Mouse (Mus musculus) adrenal gland, postnatal 36 days (tissue): ENCODE data around the gene Klhl15. TPM values are rescaled to one million over a fixed set of nuclear protein-coding genes. Genes with fewer than 3 reads are reported as not detected.
A peak's percentile ranks its signal among the peaks of the same experiment; 100 is the strongest.

Source experiments
- DNase-seq, 2 experiments: peaks; one replicate each; pipeline ENCODE4 v3.0.0; 2021; ENCODE audit warnings: mixed read lengths in 1 of 2
- long read RNA-seq, 2 experiments: library from polyadenylated mRNA; stranded (forward); transcript quantifications; one replicate each; pipeline ENCODE4 v2.0.0; 2021; ENCODE audit warnings: borderline sequencing depth in 2 of 2
- microRNA-seq: library from miRNA; unstranded; fragments of <30 nt; microRNA quantifications from one replicate; pipeline ENCODE4 v1.2.0, GENCODE M21; 2021
- total RNA-seq, 2 experiments: library from RNA; stranded (reverse); gene quantifications; 2 replicates each; pipeline ENCODE4 v1.2.3; 2021

The Klhl15 gene
- 10 to 100 TPM; 19.0 to 20.4 TPM for total RNA-seq
- long read RNA-seq, experiment 1, partial matches to known transcripts: 0 of 3 reads
- long read RNA-seq, experiment 1, other reads (novel, unspliced or antisense): 2 of 3 reads
- long read RNA-seq, experiment 2, partial matches to known transcripts: 0 of 2 reads
- long read RNA-seq, experiment 2, other reads (novel, unspliced or antisense): 2 of 2 reads

DNA sequence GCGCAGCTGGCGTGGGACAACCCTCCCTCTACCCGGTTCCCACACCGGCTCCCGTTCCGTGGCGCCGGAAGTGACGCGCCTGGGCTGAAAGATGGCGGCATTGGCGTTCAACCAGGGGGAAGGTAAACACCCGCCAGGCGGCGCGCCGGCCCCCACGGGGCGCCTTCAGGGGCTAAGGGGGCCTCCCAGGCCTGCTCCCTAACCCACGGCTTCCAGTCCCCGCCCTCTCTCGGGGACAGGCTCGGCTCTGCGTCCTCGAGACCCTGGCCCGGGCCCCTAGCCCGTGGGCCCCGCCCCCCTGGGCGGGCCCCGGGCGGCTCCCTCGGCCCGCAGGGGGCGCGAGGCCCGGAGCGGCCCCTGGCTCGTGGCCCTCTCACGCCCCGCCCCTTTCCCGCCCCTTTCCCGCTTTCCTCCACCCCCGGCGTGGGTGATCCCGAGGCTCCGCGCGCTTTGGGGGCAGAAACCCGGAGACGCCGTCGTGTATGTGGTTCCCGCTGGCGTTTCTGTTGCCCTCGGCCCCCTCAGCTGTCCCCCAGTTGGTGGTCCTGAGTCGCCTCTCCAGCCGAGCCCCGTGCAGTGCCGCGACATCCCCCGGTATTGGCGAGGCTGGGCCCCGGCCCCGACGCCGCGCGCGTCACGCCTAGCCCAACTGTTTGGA, at the start of gene Klhl15:
Klhl15 (plus strand) TSS at position 68 of the 658 bp plus-strand sequence.
- peak; percentile 86 to 88 for DNase-seq

DNA sequence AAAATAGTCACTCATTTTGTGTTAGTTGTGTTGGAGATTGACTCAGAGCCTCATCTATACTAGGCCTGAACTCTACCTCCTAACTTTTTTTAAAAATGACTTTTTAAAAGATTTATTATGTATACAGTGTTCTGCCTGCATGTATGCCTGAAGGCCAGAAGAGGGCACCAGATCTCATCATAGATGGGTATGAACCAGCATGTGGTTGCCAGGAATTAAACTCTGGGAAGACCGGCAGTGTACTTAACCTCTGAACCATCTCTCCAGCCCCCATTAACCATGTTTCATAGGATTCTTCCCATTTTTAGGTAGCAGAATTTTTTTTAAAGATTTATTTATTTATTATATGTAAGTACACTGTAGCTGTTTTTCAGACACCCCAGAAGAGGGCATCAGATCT, 49.2 kb upstream of the Klhl15 start:
- peak in 1 of 2 experiments; percentile 6 for DNase-seq

DNA sequence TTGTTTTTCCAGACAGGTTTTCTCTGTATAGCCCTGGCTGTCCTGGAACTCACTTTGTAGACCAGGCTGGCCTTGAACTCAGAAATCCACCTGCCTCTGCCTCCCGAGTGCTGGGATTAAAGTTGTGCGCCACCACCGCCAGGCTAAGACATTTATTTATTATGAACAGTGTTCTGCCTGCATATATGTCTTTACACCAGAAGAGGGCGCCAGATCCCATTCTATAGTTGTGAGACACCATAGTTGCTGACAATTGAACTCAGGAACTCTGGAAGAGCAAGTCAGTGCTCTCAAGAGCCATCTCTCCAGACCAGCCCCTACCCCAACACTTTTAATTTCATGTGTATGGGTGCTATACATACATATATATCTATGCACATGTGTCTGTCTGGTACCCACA, 40.5 kb upstream of the Klhl15 start:
- peak; percentile 7 to 13 for DNase-seq

DNA sequence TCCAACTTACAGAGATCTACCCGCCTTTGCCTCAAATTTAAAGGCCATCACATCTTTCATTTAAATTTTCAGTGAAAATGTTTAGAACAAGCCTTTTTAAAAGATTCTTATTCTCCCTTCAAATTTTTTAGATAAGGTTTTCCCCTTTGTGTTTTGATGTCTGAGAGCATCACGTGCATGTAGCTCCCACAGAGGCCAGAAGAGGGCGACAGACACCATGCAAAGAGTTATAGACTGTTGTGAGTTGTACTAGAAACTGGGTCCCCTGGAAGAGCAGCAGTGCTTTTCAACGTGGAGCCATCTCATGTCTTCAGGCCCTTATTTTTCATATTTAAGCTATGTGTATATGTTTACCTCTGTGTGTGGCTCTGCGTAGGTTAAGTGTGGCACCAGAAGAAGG, 36.6 kb upstream of the Klhl15 start:
- DNase-seq: peak in 1 of 2 experiments; percentile 51

DNA sequence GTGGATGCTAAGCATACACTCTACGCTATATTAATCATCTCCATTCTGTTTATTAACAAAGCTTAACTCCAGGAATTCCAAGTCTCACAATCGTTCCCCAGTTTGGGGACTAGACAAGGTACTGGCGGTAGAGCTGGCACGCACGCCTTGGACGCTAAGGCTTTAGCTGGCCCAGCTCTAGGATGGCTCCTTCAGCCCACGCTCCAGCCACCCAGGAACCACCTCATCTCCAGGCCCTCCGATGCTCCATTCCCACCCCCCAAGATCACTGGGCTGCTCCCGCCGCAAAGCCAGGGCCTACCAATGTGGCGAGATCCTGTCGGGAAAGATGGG, 22.2 kb upstream of the Klhl15 start:
- DNase-seq: no peak

DNA sequence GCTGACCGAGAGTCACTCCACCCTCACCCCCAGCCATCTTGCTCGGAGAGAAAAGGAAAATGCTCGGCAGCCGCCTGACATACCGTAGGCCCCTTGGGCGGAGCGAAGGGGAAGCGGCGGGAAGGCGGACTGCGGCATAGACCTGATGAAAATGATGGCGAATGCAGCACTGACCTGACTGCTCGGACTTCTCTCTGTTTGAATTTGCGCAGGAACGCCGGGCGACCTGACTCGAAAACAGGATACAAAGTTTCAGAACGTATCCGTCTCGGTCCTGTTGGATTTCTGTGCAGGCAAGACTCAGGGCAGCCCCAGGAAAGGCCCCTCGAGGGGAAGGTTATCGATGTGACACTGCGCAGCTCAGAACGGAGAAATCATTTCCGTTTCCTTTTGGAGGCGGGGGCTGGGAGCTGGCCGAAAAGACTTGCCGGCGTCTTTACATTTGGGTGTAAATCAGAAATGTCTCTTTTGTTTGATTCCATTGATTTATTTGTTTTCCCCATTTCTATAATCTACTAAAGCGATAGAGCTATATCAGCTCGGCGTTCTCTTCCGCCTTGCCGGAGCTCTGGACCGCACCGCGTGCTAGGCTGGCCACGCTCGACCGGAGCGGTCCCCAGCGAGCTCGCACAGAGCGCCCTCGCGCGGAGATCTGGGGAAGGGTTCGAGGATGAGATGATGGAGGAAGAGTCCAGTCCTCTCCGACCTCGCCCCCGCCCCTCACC, 21.6 kb upstream of the Klhl15 start, which contains the start of gene Eif2s3x:
Eif2s3x (minus strand) TSS at position 266 of the 725 bp plus-strand sequence.
- peak; percentile 84 to 90 for DNase-seq

DNA sequence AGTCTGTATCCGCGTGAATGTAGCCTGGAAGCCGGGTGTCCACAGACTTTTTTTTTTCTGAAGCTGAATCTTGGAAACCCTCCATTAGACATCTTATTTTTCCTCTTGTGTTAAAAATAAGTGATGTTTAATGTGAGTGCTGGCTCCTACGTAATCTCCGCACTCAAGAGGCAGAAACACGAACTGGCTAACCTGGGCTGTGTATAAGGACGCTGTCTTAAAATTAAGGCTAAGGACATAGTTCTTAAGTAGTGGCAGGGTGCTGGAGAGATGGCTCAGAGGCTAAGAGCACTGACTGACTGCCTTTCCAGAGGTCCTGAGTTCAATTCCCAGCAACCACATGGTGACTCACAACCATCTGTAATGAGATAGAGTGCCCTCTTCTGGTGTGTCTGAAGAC, 21.0 kb upstream of the Klhl15 start:
- no peak for DNase-seq

DNA sequence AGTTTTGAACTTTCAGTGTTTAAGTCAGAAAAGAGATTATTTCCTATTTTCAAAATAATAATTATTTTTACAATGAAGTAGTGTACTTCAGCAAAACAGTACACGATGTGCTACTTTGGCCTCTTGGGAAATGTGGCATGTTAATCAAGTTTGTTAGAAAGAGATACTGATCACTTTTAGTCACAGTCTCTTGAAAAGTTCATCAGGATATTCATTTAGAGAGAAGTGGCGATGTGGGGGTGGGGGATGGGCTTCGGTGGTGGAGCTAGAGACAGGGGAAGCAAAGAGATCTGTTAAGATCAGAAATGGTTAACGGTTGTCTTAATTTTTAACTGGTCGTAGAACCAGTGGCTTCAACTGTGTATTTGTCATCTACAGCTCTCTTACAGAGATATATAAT, 967 bp upstream of the Klhl15 start:
- peak in 1 of 2 experiments; percentile 12 for DNase-seq

DNA sequence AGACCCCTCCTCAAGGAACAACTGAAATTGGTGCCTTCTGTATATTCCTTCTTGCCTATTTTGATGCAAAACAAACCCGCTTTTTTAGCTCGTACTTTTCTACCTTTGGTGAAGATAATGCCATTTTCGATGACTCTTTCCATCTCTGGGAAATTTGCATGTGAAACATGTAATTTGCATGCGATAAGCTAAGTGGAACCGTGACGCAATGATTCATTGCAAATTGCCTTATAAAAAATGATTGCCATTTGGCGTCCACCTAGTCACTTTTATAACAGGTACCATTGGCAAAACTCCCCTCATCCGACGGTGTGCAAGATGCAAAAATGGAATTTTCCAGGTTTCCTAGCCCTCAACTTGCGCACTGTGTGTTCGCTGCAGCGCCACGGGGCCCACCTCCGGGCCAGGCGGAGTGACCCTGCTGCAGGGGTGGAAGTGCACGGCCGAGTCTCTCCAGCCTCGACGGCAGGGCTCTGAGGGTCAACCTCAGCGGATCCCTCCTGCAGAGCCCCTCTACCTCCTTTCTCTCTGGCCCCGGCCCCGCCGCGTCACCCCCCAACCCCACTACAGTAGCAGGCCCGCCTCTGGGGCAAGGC, 365 bp upstream of the Klhl15 start:
- no peak for DNase-seq

DNA sequence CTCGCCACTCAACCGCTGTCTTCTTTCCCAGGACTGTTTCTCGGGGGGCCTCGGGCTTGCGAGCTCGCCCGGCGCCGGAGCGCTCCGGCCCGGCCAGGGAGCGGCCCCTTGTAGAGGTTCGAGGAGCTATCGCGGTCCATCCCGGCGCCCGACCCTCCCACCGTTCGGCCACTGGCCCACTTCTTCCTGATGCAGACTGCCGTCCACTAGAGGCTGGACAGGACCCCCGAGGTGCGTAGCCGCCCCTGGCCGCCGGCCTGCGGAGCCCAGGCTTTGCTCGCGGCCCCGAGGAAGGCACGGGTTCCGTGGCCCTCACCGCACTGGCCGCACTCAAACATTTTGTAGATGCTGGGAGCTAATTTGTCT, 774 bp downstream of the Klhl15 start:
- DNase-seq: peak in 1 of 2 experiments; percentile 20

DNA sequence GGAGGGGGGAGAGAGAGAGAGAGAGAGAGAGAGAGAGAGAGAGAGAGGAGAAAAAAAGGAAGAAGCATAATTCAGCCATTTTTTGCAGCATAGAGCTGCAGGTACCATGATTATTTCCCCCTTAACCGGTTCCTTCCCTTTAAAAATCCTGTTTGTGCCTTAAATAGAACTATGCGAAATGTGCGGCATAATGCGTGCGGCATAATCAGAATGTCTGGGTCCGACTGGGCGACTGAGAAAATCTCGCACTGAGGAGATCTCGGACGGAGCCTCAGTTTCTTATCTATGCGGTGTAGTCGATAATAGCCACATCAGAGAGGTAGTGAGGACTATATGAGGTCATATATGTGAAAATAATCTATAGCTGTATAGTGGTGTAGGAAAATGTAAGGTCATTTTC, 1.2 kb downstream of the Klhl15 start:
- no peak for DNase-seq

DNA sequence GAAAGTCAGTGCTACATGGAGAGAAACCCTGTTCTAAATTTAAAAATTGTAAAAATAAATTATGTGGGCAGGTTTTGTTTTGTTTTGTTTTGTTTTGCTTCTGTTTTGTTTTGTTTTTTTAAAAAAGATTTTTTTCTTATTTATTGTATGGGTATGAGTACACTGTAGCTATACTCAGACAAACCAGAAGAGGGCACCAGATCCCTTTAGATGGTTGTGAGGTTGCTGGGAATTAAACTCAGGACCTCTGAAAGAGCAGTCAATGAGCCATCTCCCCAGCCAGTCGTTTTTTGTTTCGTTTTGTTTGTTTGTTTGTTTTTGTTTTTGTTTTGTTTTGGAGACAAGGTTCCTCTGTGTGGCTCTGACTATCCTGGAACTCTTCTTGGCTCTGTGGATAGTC, 54.5 kb downstream of the Klhl15 start:
- DNase-seq: peak; percentile 4 to 49

DNA sequence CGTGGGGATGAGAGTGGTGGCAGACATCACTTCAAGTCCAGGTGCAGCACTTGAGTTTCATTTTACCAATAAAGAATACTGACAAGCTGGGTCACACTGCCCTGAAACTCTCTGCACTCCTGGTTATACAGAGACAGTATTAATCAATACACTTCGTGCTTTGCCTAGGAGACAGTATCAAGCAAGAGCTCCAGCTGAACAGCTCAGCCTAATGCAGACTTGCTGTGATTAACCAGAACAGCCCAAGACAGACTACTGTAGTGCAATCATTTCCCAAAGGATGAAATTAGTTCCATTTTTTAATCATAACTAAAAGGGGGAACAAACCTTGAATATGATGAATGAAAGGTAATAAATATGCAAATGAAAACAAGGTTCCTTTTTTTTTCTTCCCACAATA, 68.5 kb downstream of the Klhl15 start:
- no peak for DNase-seq

DNA sequence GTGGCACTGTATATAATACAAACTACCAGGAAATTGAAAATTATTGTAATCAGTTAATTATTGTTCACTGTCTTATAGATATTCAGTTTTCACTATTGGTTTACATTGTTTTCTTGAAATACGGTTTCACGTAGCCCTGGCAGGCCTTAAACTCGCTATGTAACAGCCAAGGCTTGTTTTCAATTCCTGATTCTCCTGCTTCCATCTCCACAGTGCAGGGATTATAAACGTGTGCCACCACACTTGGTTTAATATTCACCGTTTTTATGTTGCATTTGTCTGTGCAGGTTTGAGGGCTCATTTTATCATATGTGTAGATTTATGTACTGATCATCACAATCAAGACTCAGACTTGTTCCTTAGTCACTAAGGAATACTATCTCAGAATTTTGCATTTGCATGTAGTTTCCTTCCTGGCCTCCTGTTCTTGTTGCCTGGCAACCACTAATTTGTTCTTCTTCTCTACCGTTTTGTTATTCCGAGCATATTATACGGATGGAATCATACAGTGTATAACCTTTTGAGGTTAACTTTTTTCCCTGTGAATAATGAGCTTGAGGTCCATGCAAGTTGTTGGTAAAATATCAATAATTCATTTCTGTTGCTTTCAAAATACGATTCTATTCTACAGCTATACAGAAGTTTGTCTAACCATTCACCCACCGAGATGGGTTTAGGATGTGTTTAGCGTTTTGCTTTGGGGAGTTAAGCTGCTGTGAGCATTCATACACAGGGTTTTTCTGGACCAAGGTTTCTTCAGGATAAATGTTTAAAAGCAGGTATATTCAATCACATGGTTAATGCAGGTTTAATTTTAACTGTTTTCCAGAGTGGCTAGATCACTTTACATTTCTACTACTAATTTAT, 86.9 kb downstream of the Klhl15 start:
- DNase-seq: no peak

Small RNAs within 50 kb of the gene (microRNA-seq; reads per million reads assigned to microRNA genes)
- not detected for gene Mir7673

Other genes starting within 250 kb of the Klhl15 start
- 10 to 100 TPM; 32.3 to 36.2 TPM for gene Zfx, start 110.9 kb upstream of the Klhl15 start, total RNA-seq
- 100 to 1,000 TPM; 154 to 213 TPM for gene Eif2s3x, start 21.7 kb upstream of the Klhl15 start, total RNA-seq
- gene Fam90a1b, start 132.2 kb downstream of the Klhl15 start, total RNA-seq: not detected
- gene Apoo, start 132.5 kb downstream of the Klhl15 start, total RNA-seq: 10 to 100 TPM; 64.9 to 74.9 TPM